Mouse (Mus musculus) myocyte (in vitro differentiated cells): ENCODE data around the gene Bcas3.

Experiments
- CEBPB ChIP-seq: IDR thresholded peaks from 2 replicates; pipeline ENCODE4 v1.6.1; 2011; ENCODE audit warnings: mild to moderate bottlenecking, moderate library complexity; ENCODE audit not compliant: poor library complexity, insufficient read depth, severe bottlenecking
- E2F4 ChIP-seq: IDR thresholded peaks from one replicate; pipeline ENCODE4 v1.6.1; 2011; ENCODE audit warnings: mild to moderate bottlenecking, control low read depth, moderate library complexity; ENCODE audit not compliant: insufficient read depth
- MAX ChIP-seq: IDR thresholded peaks from one replicate; pipeline ENCODE4 v1.6.1; 2011; ENCODE audit warnings: low read depth, mild to moderate bottlenecking, control low read depth
- MYOD1 ChIP-seq, 3 experiments: IDR thresholded peaks; one replicate each; pipeline ENCODE4 v1.6.1; 2011; ENCODE audit warnings: control low read depth in 2 of 3, low read depth in 2 of 3, mild to moderate bottlenecking in 2 of 3, moderate library complexity in 1 of 3; ENCODE audit not compliant: insufficient read length in 2 of 3, control insufficient read depth in 1 of 3
- MYOG ChIP-seq, 3 experiments: IDR thresholded peaks; one replicate each; pipeline ENCODE4 v1.6.1; 2011; ENCODE audit warnings: control low read depth in 2 of 3, low read depth in 2 of 3, mild to moderate bottlenecking in 2 of 3; ENCODE audit not compliant: insufficient read length in 2 of 3, control insufficient read depth in 1 of 3, insufficient read depth in 1 of 3
- POLR2A ChIP-seq: IDR thresholded peaks from one replicate; pipeline ENCODE4 v1.6.1; 2011; ENCODE audit warnings: low read depth, mild to moderate bottlenecking, control low read depth, moderate library complexity; ENCODE audit not compliant: insufficient read length
- POLR2AphosphoS2 ChIP-seq: IDR thresholded peaks from one replicate; pipeline ENCODE4 v1.6.1; 2011; ENCODE audit warnings: low read depth, control low read depth; ENCODE audit not compliant: insufficient read length
- REST ChIP-seq: IDR thresholded peaks from one replicate; pipeline ENCODE4 v1.6.1; 2011; ENCODE audit warnings: mild to moderate bottlenecking, control low read depth, moderate library complexity; ENCODE audit not compliant: insufficient read depth, insufficient read length
- SRF ChIP-seq: IDR thresholded peaks from one replicate; pipeline ENCODE4 v1.6.1; 2011; ENCODE audit warnings: low read depth; ENCODE audit not compliant: control insufficient read depth, insufficient read length
- TCF12 ChIP-seq: IDR thresholded peaks from one replicate; pipeline ENCODE4 v1.6.1; 2011; ENCODE audit warnings: mild to moderate bottlenecking, control low read depth; ENCODE audit not compliant: poor library complexity, insufficient read depth, severe bottlenecking
- TCF3 ChIP-seq: IDR thresholded peaks from one replicate; pipeline ENCODE4 v1.6.1; 2011; ENCODE audit warnings: low read depth, control low read depth; ENCODE audit not compliant: insufficient read length
- USF1 ChIP-seq: IDR thresholded peaks from one replicate; pipeline ENCODE4 v1.6.1; 2011; ENCODE audit warnings: low read depth, mild to moderate bottlenecking, control low read depth, moderate library complexity

DNA sequence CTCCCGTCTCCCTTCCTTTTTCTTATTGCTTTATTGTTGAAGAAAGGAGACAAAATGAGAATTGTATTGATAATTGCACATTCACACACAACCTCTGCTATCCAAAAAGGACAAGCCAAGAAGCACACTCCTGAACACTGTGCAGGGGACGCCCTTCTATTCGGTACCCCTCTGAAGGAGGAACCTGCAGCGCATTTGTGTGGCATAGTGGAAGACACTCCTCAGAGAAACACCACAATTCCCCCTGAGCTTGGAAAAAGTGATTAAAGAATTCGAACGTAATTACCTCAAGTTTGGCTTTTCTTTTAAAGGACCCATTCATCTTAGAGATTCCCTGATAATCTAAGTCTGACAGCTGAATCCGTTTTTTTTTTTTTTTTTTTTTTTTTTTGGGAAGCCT, 261.5 kb downstream of the Bcas3 start:
- no peak for TF ChIP-seq REST
- no peak for TF ChIP-seq POLR2A
- TF ChIP-seq TCF3 = no peak
- TF ChIP-seq CEBPB = no peak
- no peak for TF ChIP-seq MYOD1 (IDR thresholded peaks at IDR 0.05; ENCODE audit: control insufficient read depth in 1 of 3, insufficient read length in 2 of 3, low read depth in 2 of 3)
- TF ChIP-seq E2F4 = no peak
- no peak for TF ChIP-seq POLR2AphosphoS2
- no peak for TF ChIP-seq TCF12
- no peak for TF ChIP-seq USF1
- no peak for TF ChIP-seq MYOG (IDR thresholded peaks at IDR 0.05; ENCODE audit: control insufficient read depth in 1 of 3, insufficient read depth in 1 of 3, insufficient read length in 2 of 3, low read depth in 2 of 3)
- no peak for TF ChIP-seq MAX
- no peak for TF ChIP-seq SRF
